Mouse (Mus musculus): Measurements from ENCODE around the gene Dcp1a.

GRCm38 (mm10) chr14:30530726-30531269 lies 51.5 kb downstream of the Dcp1a start:
- TF ChIP-seq CTCF (IDR thresholded peaks at IDR 0.05; ENCODE audit: borderline replicate concordance, control insufficient read depth, extremely low read depth, insufficient read depth, low read length, poor library complexity), result no peak
- TF ChIP-seq POLR2A (IDR thresholded peaks at IDR 0.05; ENCODE audit: control insufficient read depth, extremely low read depth, insufficient read depth, low read length, poor library complexity), result no peak
